Mouse (Mus musculus): Measurements from ENCODE around the gene Trabd.

DNA sequence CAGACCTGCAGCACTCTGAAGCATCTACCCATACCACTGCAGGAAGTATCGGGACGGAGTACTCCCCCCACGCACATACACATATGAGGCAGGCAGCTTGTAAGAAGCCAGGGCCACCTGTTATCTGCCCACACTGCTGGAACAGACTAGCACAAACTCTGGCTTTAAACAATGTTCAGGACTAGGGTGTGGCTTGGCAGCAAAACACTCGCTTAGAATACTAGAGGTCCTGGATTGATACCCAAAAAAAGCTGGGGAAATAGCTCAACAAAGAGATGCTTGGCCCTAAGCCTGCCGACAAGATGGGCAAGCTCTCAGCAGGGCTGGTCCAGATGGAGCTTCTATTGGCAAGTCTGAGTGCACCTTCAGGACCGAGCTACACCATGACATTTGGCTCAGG lies 11.4 kb upstream of the Trabd start:
- TF ChIP-seq POLR2A (IDR thresholded peaks at IDR 0.05; ENCODE audit: borderline replicate concordance, control insufficient read depth, low read depth, low read length) = no peak
- no peak for TF ChIP-seq CTCF (IDR thresholded peaks at IDR 0.05; ENCODE audit: control insufficient read depth, insufficient read depth, low read length)
